Mouse (Mus musculus) CH12.LX (cell line): ENCODE results near the gene Aspdh.

Experiments used
- MYC ChIP-seq: IDR thresholded peaks from 2 replicates; pipeline ENCODE4 v1.6.1; 2011; ENCODE audit warnings: low read depth, mild to moderate bottlenecking, improper control_type of control experiment, low read length
- POLR2AphosphoS2 ChIP-seq: IDR thresholded peaks from 2 replicates; pipeline ENCODE4 v1.6.1; 2011; ENCODE audit warnings: low read depth, low read length, improper control_type of control experiment

DNA sequence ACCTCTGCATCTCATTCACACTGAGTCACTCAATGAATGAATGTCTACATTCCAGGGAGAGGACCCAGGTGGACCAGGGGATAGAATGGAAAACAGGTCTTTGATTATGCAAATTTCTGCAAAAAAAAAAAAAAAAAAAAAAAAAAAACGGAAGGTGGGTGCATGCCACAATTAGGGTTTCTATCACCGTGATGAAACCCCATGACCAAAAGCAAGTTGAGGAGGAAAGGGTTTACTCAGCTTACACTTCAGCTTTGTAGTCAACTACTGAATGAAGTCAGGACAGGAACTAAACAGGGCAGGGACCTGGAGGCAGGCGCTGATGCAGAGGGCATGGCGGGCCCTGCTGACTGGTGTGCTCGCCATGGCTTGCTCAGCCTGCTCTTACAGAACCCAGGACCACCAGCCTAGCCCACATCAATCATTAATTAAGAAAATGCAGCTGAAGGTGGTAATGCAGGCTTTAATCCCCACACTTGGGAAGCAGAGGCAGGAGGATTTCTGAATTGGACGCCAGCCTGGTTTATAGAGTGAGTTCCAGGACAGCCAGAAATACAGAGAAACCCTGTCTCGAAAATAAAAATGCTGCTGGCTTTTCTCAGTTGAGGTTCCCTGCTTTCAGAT, 20.5 kb downstream of the Aspdh start:
- no peak for TF ChIP-seq MYC
- TF ChIP-seq POLR2AphosphoS2 = no peak
